Mouse (Mus musculus): Measurements from ENCODE around the gene Crispld2.

Gene Crispld2

GRCm38 (mm10) chr8:120037199-120037598, 45.0 kb downstream of the Crispld2 start:
- peak; percentile 23 for DNase-seq

- DNase-seq: no peak
Observed at GRCm38 (mm10) chr8:120037611-120038010, 45.4 kb downstream of the Crispld2 start.

- DNase-seq: no peak
Observed at GRCm38 (mm10) chr8:120038741-120039140, 46.5 kb downstream of the Crispld2 start.

GRCm38 (mm10) chr8:120039313-120039919, 47.2 kb downstream of the Crispld2 start:
- no peak for DNase-seq

GRCm38 (mm10) chr8:120040861-120041260, 48.6 kb downstream of the Crispld2 start:
- no peak for DNase-seq

- DNase-seq: no peak
Observed at GRCm38 (mm10) chr8:120042542-120043312, 50.5 kb downstream of the Crispld2 start.

GRCm38 (mm10) chr8:120044907-120045306, 52.7 kb downstream of the Crispld2 start:
- DNase-seq: no peak

- no peak for DNase-seq
Observed at GRCm38 (mm10) chr8:120045471-120045870, 53.2 kb downstream of the Crispld2 start.

- peak; percentile 95 for DNase-seq
Observed at GRCm38 (mm10) chr8:120046258-120047020, 54.2 kb downstream of the Crispld2 start.

- no peak for DNase-seq
Observed at GRCm38 (mm10) chr8:120049949-120050348, 57.7 kb downstream of the Crispld2 start.

GRCm38 (mm10) chr8:120050376-120050775, 58.1 kb downstream of the Crispld2 start:
- peak; percentile 59 for DNase-seq

GRCm38 (mm10) chr8:120051006-120051405, 58.8 kb downstream of the Crispld2 start:
- no peak for DNase-seq

GRCm38 (mm10) chr8:120051908-120052307, 59.7 kb downstream of the Crispld2 start:
- no peak for DNase-seq

- no peak for DNase-seq
Observed at GRCm38 (mm10) chr8:120052318-120052717, 60.1 kb downstream of the Crispld2 start.

- DNase-seq: no peak
Observed at GRCm38 (mm10) chr8:120054833-120055232, 62.6 kb downstream of the Crispld2 start.

- DNase-seq: no peak
Observed at GRCm38 (mm10) chr8:120057078-120057477, 64.8 kb downstream of the Crispld2 start.

- DNase-seq: peak; percentile 56
Observed at GRCm38 (mm10) chr8:120062742-120063141, 70.5 kb downstream of the Crispld2 start.

GRCm38 (mm10) chr8:120063326-120063725, 71.1 kb downstream of the Crispld2 start:
- no peak for DNase-seq

- no peak for DNase-seq
Observed at GRCm38 (mm10) chr8:120065611-120066010, 73.4 kb downstream of the Crispld2 start.

- DNase-seq: no peak
Observed at GRCm38 (mm10) chr8:120066226-120066625, 74.0 kb downstream of the Crispld2 start.

- DNase-seq: peak; percentile 82
Observed at GRCm38 (mm10) chr8:120067936-120068668, 75.9 kb downstream of the Crispld2 start.

- DNase-seq: peak; percentile 85
Observed at GRCm38 (mm10) chr8:120071684-120072083, 79.4 kb downstream of the Crispld2 start.

- peak; percentile 85 for DNase-seq
Observed at GRCm38 (mm10) chr8:120072259-120072658, 80.0 kb downstream of the Crispld2 start.

Measured in cerebellum, adult 9-11 months (tissue).